Mouse (Mus musculus) stomach, postnatal 0 days (tissue): Measurements from ENCODE around the gene Fez1. TPM values are rescaled to one million over a fixed set of nuclear protein-coding genes. Genes with fewer than 3 reads are reported as not detected.

Source experiments
- ATAC-seq: fragments of 200-750 bp; cut with Nextera tagmentation; 2 replicates; pipeline ENCODE4 v1.8.0; 2017; ENCODE audit not compliant: low FRiP score, low TSS enrichment
- DNase-seq: peaks from one replicate; pipeline ENCODE4 v3.0.0-alpha.2; 2016; ENCODE audit warnings: low spot score
- H3K27ac ChIP-seq: fragments of 300-500 bp; sonication (generic); replicated peaks from 2 replicates; pipeline ENCODE4 v1.5.1; 2014; ENCODE audit warnings: mild to moderate bottlenecking, control low read depth
- H3K27me3 ChIP-seq: fragments of 300-500 bp; sonication (generic); 2 replicates; pipeline ENCODE4 v1.6.1; 2014; ENCODE audit warnings: low read length; ENCODE audit not compliant: control insufficient read depth, insufficient read depth
- H3K36me3 ChIP-seq: fragments of 300-500 bp; sonication (generic); 2 replicates; pipeline ENCODE4 v1.6.1; 2014; ENCODE audit warnings: low read length, mixed read lengths; ENCODE audit not compliant: control insufficient read depth, insufficient read depth
- H3K4me1 ChIP-seq: fragments of 300-500 bp; sonication (generic); replicated peaks from 2 replicates; pipeline ENCODE4 v1.6.1; 2014; ENCODE audit warnings: antibody characterized with exemption; ENCODE audit not compliant: control insufficient read depth, insufficient read depth
- H3K4me2 ChIP-seq: fragments of 300-500 bp; sonication (generic); replicated peaks from 2 replicates; pipeline ENCODE4 v1.6.1; 2014; ENCODE audit warnings: low read depth, mild to moderate bottlenecking, control low read depth, moderate library complexity
- H3K4me3 ChIP-seq: fragments of 300-500 bp; sonication (generic); 2 replicates; pipeline ENCODE4 v1.5.1; 2014; ENCODE audit warnings: low read depth, low read length, control low read depth
- H3K9ac ChIP-seq: fragments of 300-500 bp; sonication (generic); 2 replicates; pipeline ENCODE4 v1.6.1; 2014; ENCODE audit warnings: mild to moderate bottlenecking, low read length, control low read depth, mixed read lengths
- H3K9me3 ChIP-seq: fragments of 300-500 bp; sonication (generic); 2 replicates; pipeline ENCODE4 v1.6.1; 2016; ENCODE audit warnings: low read length; ENCODE audit not compliant: control insufficient read depth
- CTCF ChIP-seq: IDR thresholded peaks from 2 replicates; pipeline ENCODE4 v1.5.1; 2016; ENCODE audit warnings: antibody characterized with exemption, low read depth, mild to moderate bottlenecking, moderate library complexity
- EP300 ChIP-seq: optimal IDR thresholded peaks from 2 replicates; pipeline ENCODE3; 2016; ENCODE audit warnings: antibody characterized with exemption
- WGBS: fragments of 180-500 bp; shearing (Covaris S2); extraction: QIAGEN DNeasy Blood & Tissue Kit; methylation state at CpG from one replicate; pipeline ENCODE4 v1.1.7; 2014; 5-methylcytosine and 5-hydroxymethylcytosine counted together
- polyA plus RNA-seq: library from polyadenylated mRNA; unstranded; fragments of >200 nt; fragmentation: Nextera tagmentation; extraction: Ambion mirVana; gene quantifications from 2 replicates; pipeline ENCODE4 v1.2.1, GENCODE M21; 2015

Gene Fez1
- polyA plus RNA-seq, 1 experiment from 2014 or later: 6.8 TPM

DNA sequence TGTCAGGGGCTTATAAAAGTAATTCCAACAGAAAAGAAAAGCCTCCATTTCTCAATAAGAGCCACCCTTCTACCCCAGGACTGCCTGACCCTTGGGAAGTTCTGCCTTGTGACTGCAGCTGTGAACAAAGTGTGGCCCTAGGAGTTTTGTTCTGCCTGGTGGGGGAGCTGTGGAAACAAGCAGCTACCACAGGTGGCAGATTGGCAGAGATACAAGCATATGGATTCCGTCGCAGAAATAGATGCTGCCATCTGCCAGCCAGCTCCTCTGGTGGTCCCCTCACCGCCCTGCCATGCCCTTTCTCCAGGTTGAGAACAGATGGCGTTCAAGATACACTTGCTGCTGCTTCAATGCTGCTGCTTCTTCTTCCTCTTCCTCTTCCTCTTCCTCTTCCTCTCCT is 37.0 kb downstream of the Fez1 start:
- Histone ChIP-seq H3K4me2 (no peak overlapping the region), H3K9ac (no peak overlapping the region), H3K27ac (no peak overlapping the region), H3K9me3 (no peaks in the 10 kb centered on the region), H3K4me1 (no peaks in the 10 kb centered on the region), H3K4me3 (no peak overlapping the region), H3K27me3 (no peaks in the 10 kb centered on the region), H3K36me3 (no peaks in the 10 kb centered on the region)
- ATAC-seq (no peak), DNase-seq (no peak)
- 48% methylated on average over 4 of the region's 4 CpGs for WGBS
- TF ChIP-seq EP300 (no peak), CTCF (no peak)

DNA sequence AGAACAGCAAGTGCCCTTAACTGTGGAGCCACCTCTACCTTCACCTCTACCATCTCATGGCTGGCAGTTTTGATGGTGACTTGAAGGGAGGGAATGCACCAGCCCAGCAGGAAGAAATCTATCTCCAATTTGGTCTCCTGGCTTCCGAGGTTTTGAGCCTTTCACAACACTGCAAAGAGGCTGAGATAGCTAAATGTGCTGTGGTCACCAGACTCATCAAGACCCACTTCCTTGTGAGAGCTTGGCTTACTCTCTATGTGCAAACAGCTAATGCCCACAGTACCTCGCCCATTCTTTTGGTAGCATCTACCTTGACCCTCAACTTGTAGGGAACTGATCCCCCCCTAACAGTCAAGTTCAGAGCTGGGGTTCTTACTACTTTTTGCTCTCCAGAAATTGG is 40.9 kb downstream of the Fez1 start:
- WGBS: 78% methylated on average over 2 of the region's 2 CpGs
- no peak for ATAC-seq

DNA sequence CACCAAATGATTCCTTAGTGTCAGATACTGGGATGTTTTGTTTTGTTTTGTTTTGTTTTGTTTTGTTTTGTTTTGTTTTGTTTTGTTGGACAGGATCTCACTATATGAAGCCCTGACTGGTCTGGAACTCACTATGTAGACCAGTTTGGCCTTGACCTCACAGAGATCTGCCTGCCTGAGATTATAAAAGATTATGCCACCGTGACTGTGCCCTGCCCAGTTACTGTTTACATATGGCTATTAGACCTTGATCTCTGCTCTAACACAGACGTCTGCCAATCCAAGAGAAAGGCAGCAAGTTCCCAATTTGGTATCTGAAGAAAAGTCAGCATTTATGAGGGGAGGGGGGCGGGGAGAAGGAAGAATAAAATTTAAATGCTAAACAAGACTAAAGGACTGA is 42.0 kb downstream of the Fez1 start:
- H3K9ac ChIP-seq: no peak overlapping the region
- WGBS: 24% methylated on average over 3 of the region's 3 CpGs
- no peaks in the 10 kb centered on the region for H3K27me3 ChIP-seq
- DNase-seq (no peak), ATAC-seq (no peak)
- H3K4me2 ChIP-seq: no peak overlapping the region
- TF ChIP-seq CTCF (no peak), EP300 (no peak)
- H3K36me3 ChIP-seq: no peaks in the 10 kb centered on the region
- H3K4me1 ChIP-seq: no peaks in the 10 kb centered on the region
- H3K4me3 ChIP-seq: no peak overlapping the region
- H3K9me3 ChIP-seq: no peaks in the 10 kb centered on the region
- H3K27ac ChIP-seq: no peak overlapping the region

More for the DNA sequence above, 40.9 kb downstream of the Fez1 start:
- TF ChIP-seq CTCF (no peak), EP300 (no peak)
- no peaks in the 10 kb centered on the region for H3K4me1 ChIP-seq
- no peaks in the 10 kb centered on the region for H3K27me3 ChIP-seq
- DNase-seq: no peak
- H3K4me2 ChIP-seq: no peak overlapping the region
- no peak overlapping the region for H3K9ac ChIP-seq
- H3K4me3 ChIP-seq: no peak overlapping the region
- no peaks in the 10 kb centered on the region for H3K9me3 ChIP-seq
- H3K27ac ChIP-seq: no peak overlapping the region
- H3K36me3 ChIP-seq: no peaks in the 10 kb centered on the region

DNA sequence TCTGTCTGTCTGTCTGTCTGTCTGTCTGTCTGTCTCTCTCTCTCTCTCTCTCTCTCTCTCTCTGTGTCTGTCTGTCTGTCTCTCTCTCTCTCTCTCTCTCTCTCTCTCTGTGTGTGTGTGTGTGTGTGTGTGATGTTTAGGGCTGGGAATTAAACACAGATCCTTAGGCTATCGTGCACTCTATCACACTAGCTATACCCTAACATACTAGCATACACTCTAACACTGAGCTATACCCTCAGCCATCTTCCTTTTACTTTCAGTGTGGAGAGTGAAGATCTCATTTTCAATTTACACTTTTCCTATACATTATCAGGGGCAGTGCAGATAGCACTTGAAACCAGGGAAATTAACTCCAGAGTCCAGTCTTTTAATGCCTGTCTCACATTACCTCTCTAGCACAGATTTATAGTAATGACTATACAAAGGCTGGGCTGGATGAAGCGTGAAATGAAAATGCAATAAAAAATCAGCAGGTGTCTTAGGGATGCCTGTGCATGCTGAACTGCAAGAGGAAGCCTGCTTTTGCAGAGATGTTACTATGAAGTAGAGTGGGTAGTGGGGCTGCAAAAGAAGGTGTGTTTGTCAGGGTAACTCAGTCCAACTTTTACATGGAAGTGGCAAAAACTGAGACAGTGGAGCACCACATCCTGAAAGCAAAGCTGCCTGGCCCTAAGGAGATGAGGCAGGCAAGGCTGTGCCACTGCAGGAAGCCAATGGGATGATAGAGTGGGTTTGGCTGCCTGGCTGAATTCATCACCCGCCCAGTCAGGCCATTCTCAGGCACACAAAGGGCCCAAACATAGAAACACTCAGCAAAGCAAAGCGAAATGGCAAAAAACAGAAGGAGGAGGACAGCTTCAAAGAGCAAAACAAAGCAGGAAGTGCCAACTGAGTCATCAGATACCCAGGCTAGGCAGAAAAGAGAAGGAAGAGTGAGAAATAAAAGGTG is 43.5 kb downstream of the Fez1 start:
- DNase-seq (no peak), ATAC-seq (no peak)
- Histone ChIP-seq H3K27me3 (no peaks in the 10 kb centered on the region), H3K9ac (no peak overlapping the region), H3K4me3 (no peak overlapping the region), H3K4me2 (no peak overlapping the region), H3K9me3 (no peaks in the 10 kb centered on the region), H3K27ac (no peak overlapping the region), H3K4me1 (no peaks in the 10 kb centered on the region), H3K36me3 (no peaks in the 10 kb centered on the region)
- TF ChIP-seq CTCF (no peak), EP300 (no peak)
- WGBS: 55% methylated on average over 4 of the region's 4 CpGs

DNA sequence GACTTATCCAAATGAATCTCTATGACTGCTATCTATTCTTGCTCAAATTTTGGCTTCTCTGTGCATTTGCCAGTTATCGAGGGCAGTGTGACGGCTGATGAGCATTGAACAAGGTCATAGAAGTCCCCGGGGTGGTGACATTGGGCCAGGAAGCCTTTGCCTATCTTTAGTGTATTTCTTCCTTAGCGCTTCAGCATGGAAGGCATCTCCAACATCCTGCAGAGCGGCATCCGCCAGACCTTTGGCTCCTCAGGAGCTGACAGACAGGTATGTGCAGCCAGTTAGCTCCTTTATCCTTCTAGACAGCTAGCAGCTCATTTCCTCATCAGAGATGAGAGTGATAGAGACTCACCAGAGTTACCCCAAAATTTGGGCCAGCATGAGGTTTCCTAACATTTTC is 47.0 kb downstream of the Fez1 start:
- DNase-seq (no peak), ATAC-seq (no peak)
- no peaks in the 10 kb centered on the region for H3K36me3 ChIP-seq
- no peaks in the 10 kb centered on the region for H3K4me1 ChIP-seq
- H3K9ac ChIP-seq: no peak overlapping the region
- H3K27me3 ChIP-seq: no peaks in the 10 kb centered on the region
- no peaks in the 10 kb centered on the region for H3K9me3 ChIP-seq
- H3K4me3 ChIP-seq: no peak overlapping the region
- H3K27ac ChIP-seq: no peak overlapping the region
- H3K4me2 ChIP-seq: no peak overlapping the region
- TF ChIP-seq EP300 (no peak), CTCF (no peak)
- 89% methylated on average over 6 of the region's 6 CpGs for WGBS

DNA sequence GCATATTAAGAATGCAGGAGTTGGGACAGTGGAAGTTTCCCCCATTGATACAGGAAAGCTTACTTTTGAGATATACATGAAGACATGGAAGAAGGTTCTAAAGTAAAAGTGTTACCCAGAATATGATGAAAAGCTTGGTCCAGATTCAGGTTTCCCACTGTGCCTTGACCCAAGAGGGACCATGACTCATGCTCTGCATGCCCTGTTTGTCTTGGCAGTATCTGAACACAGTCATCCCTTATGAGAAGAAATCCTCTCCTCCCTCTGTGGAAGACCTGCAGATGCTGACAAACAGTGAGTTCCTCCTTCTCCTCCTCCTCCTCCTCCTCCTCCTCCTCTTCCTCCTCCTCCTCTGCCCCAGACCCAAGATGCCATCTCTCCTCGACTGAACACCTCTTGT is 48.6 kb downstream of the Fez1 start:
- H3K27ac ChIP-seq: no peak overlapping the region
- no peak for TF ChIP-seq CTCF
- no peak for TF ChIP-seq EP300
- no peaks in the 10 kb centered on the region for H3K27me3 ChIP-seq
- 50% methylated on average over 1 of the region's 1 CpGs for WGBS
- no peaks in the 10 kb centered on the region for H3K4me1 ChIP-seq
- no peaks in the 10 kb centered on the region for H3K9me3 ChIP-seq
- H3K4me2 ChIP-seq: no peak overlapping the region
- ATAC-seq (no peak), DNase-seq (no peak)
- no peak overlapping the region for H3K9ac ChIP-seq
- no peaks in the 10 kb centered on the region for H3K36me3 ChIP-seq
- H3K4me3 ChIP-seq: no peak overlapping the region
